Mouse (Mus musculus) cerebellum, adult 2 months (tissue): Measurements from ENCODE around the gene Dip2c. TPM values are rescaled to one million over a fixed set of nuclear protein-coding genes. Genes with fewer than 3 reads are reported as not detected.

Experiments used
- DNase-seq, 2 experiments: peaks; one replicate each; pipeline ENCODE4 v3.0.0; 2021
- H3K27ac ChIP-seq: fragments of 200-500 bp; 2 replicates; pipeline ENCODE4 v1.5.1; 2012; ENCODE audit warnings: low read length, control low read depth, inconsistent platforms; ENCODE audit not compliant: insufficient read depth
- H3K27me3 ChIP-seq: fragments of 200-500 bp; 2 replicates; pipeline ENCODE4 v1.6.1; 2012; ENCODE audit warnings: inconsistent platforms, mild to moderate bottlenecking, low read length, moderate library complexity; ENCODE audit not compliant: control insufficient read depth, insufficient read depth
- H3K4me1 ChIP-seq: fragments of 200-500 bp; 2 replicates; pipeline ENCODE4 v1.6.1; 2011; ENCODE audit warnings: low read length; ENCODE audit not compliant: control insufficient read depth, insufficient read depth
- H3K4me3 ChIP-seq: fragments of 200-500 bp; replicated peaks from 2 replicates; pipeline ENCODE3; 2011; ENCODE audit warnings: mild to moderate bottlenecking, low read depth, low read length, control low read depth; ENCODE audit not compliant: insufficient read depth
- CTCF ChIP-seq: fragments of 200-500 bp; IDR thresholded peaks from 2 replicates; pipeline ENCODE4 v1.5.1; 2011; ENCODE audit warnings: low read depth, mild to moderate bottlenecking, control low read depth, low read length, moderate library complexity, borderline replicate concordance; ENCODE audit not compliant: insufficient read depth
- POLR2A ChIP-seq: fragments of 200-500 bp; IDR thresholded peaks from 2 replicates; pipeline ENCODE4 v1.6.1; 2011; ENCODE audit warnings: low read length, control low read depth, borderline replicate concordance; ENCODE audit not compliant: insufficient read depth
- WGBS: fragments of 180-500 bp; shearing (Covaris S2); methylation state at CpG from one replicate; pipeline ENCODE4 v1.1.7; 2018; 5-methylcytosine and 5-hydroxymethylcytosine counted together
- polyA plus RNA-seq: library from polyadenylated mRNA; depleted of rRNA; stranded (reverse); fragments of >200 nt; gene quantifications from 2 replicates; pipeline ENCODE4 v1.2.3, GENCODE M21; 2012

Gene Dip2c
- polyA plus RNA-seq, 1 experiment = 22.8 TPM

GRCm38 (mm10) chr13:9481722-9482121 lies 205.4 kb downstream of the Dip2c start:
- no peak for DNase-seq
- H3K4me3 ChIP-seq = no peak overlapping the region
- 87% methylated on average over 1 of the region's 1 CpGs for WGBS
- no peak overlapping the region for H3K27ac ChIP-seq
- H3K4me1 ChIP-seq = no peaks in the 10 kb centered on the region
- H3K27me3 ChIP-seq = no peaks in the 10 kb centered on the region
- no peak for TF ChIP-seq CTCF
- no peak for TF ChIP-seq POLR2A

- no peak for DNase-seq
- 85% methylated on average over 3 of the region's 3 CpGs for WGBS
- TF ChIP-seq POLR2A (no peak), CTCF (no peak)
- no peaks in the 10 kb centered on the region for H3K27me3 ChIP-seq
- H3K4me1 ChIP-seq = no peaks in the 10 kb centered on the region
- H3K4me3 ChIP-seq = no peak overlapping the region
- no peak overlapping the region for H3K27ac ChIP-seq
Observed at GRCm38 (mm10) chr13:9489696-9490095, 213.4 kb downstream of the Dip2c start.

GRCm38 (mm10) chr13:9494726-9495125 lies 218.4 kb downstream of the Dip2c start:
- no peaks in the 10 kb centered on the region for H3K4me1 ChIP-seq
- DNase-seq = no peak
- no peak overlapping the region for H3K27ac ChIP-seq
- H3K27me3 ChIP-seq = no peaks in the 10 kb centered on the region
- H3K4me3 ChIP-seq = peak overlapping the region; percentile 52
- 82% methylated on average over 21 of the region's 21 CpGs for WGBS
- no peak for TF ChIP-seq POLR2A
- TF ChIP-seq CTCF = no peak

DNA sequence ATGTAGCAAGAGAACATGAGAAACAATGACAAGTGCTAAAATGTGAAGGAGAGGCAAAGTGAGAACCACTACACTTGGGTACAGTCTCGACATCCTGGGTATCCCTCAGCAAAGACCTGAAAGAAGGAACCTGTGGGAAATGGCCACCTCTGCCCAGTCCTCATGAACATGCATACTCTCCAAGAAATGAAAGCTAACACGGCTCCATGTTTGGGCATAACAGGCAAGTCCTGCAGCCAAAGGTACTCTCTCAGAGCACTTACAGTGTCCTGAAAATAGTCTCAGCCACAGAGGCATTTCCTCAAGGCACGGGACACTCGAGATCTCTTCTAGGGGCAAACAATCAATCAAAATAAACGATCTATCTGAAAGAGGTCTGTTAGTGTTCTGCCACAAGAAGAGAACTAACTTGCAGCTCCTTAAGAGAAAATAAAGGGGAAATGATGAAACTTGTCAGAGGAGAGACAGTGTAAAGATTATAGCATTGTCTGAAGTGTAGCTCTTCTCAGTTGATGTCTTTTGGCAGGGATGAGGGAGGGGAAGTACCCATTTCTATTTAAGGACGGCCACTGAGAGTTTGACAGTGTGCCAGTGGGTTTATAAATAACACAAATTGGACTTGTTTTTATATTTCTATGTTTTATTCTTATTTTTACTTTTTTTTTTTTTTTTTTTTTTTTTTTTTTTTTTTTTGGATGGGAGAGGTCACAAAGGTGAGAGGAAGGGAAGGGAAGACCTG lies 228.0 kb downstream of the Dip2c start:
- Histone ChIP-seq H3K4me1 (no peaks in the 10 kb centered on the region; the same call in 1 of the 2 replicates), H3K27me3 (no peaks in the 10 kb centered on the region), H3K27ac (no peak overlapping the region), H3K4me3 (no peak overlapping the region)
- 46% methylated on average over 6 of the region's 6 CpGs for WGBS
- TF ChIP-seq POLR2A (no peak), CTCF (no peak)
- peak in 1 of 2 experiments; percentile 38 for DNase-seq

DNA sequence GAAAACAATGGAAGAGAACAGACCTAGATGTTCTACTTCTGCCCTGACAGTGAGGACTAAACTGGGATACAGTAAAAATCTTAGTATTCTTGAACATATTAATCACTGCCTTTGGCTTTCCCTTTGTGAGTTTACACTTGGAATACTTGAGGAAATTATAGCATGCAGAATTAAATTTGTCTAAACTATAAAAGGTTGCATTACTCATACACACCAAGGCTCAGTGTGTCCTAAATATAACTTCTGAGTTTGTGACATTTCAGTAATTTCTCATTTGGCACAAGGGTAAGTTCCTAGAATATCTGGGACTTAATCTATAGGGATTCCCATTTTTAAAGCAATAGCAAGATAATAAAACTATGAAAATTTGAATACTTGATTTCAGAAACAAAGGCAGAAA lies 262.2 kb downstream of the Dip2c start:
- no peak for TF ChIP-seq CTCF
- no peak for TF ChIP-seq POLR2A
- Histone ChIP-seq H3K4me1 (no peaks in the 10 kb centered on the region), H3K27me3 (no peaks in the 10 kb centered on the region), H3K27ac (no peak overlapping the region), H3K4me3 (no peak overlapping the region)
- DNase-seq = peak in 1 of 2 experiments; percentile 23

DNA sequence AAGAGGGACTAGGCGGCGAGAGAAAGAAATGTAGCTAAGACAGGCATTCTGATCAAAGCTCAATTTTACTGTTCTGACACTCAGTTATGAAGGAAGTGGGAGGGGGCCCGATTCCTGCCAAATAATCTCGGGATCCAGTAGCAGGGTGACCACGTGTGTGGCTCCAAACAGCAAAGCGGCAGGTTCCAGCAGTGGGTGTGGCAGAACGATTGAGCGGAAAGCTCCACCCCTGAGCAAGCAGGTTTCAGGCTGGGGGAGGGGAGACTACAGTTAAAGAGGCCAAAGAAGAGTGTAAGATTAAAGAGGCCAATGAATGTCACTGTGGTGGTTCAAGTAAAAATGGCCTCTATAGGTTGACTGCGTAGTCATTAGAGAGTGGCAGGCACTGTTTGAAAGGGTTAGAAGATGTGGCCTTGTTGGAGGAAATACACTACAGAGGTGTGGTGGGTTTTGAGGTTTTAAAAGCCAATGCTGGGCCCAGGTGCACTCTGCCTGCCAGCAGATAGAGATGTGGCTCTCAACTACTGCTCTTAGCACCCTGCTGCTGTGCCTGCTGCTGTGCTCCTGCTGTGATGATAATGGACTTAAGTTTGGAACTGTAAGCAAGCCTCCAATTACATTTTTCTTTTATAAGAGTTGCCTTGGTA lies 271.5 kb downstream of the Dip2c start:
- Histone ChIP-seq H3K4me3 (no peak overlapping the region), H3K27ac (no peak overlapping the region), H3K4me1 (peaks cover 2% of the 10 kb centered on the region; the same call in 1 of the 2 replicates), H3K27me3 (no peaks in the 10 kb centered on the region)
- DNase-seq = no peak
- TF ChIP-seq POLR2A (no peak), CTCF (no peak)
- WGBS = 29% methylated on average over 9 of the region's 9 CpGs

- no peak for TF ChIP-seq POLR2A
- TF ChIP-seq CTCF = no peak
- DNase-seq = no peak
- no peaks in the 10 kb centered on the region for H3K4me1 ChIP-seq
- no peak overlapping the region for H3K4me3 ChIP-seq
- no peaks in the 10 kb centered on the region for H3K27me3 ChIP-seq
- no peak overlapping the region for H3K27ac ChIP-seq
- 64% methylated on average over 1 of the region's 1 CpGs for WGBS
Observed at GRCm38 (mm10) chr13:9562099-9562498, 285.8 kb downstream of the Dip2c start.

DNA sequence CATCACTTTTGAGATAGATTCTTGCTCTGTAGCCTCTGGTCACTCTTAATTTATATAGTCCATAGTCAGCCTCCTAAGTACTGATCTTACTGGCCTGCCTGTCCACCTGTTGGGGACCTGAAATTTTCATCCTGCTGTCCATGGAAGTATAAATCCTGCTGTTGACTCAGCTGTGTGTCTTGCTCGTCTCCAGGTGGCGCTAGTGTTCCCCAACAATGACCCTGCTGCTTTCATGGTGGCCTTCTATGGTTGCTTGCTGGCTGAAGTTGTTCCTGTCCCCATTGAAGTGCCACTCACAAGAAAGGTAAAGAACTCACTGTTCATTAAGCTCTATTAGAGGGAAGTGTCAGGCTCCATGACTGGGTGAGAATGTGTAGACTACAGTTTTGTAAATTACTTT lies 286.6 kb downstream of the Dip2c start:
- TF ChIP-seq CTCF (peak; percentile 41; the same call in 1 of the 2 replicates), POLR2A (no peak)
- no peak overlapping the region for H3K27ac ChIP-seq
- H3K4me3 ChIP-seq = no peak overlapping the region
- 10% methylated on average over 2 of the region's 2 CpGs for WGBS
- H3K4me1 ChIP-seq = no peaks in the 10 kb centered on the region
- no peak for DNase-seq
- no peaks in the 10 kb centered on the region for H3K27me3 ChIP-seq
